Mouse (Mus musculus): Measurements from ENCODE around the gene Iqcc.

GRCm38 (mm10) chr4:129573093-129573370, 45.9 kb downstream of the Iqcc start:
- TF ChIP-seq CTCF (IDR thresholded peaks at IDR 0.05; ENCODE audit: low read depth, low read length) (no peak), EP300 (IDR thresholded peaks at IDR 0.05; ENCODE audit: insufficient read depth, low read depth, low read length) (no peak)

All from ES-Bruce4 (cell line).